Mouse (Mus musculus): Measurements from ENCODE around the gene Sec61b.

The Sec61b gene

GRCm38 (mm10) chr4:47480576-47480975, 6.1 kb downstream of the Sec61b start:
- DNase-seq (ENCODE audit: low spot score in 2 of 2): no peak

GRCm38 (mm10) chr4:47491243-47491642, 16.8 kb downstream of the Sec61b start:
- no peak for DNase-seq (ENCODE audit: low spot score in 2 of 2)

DNA sequence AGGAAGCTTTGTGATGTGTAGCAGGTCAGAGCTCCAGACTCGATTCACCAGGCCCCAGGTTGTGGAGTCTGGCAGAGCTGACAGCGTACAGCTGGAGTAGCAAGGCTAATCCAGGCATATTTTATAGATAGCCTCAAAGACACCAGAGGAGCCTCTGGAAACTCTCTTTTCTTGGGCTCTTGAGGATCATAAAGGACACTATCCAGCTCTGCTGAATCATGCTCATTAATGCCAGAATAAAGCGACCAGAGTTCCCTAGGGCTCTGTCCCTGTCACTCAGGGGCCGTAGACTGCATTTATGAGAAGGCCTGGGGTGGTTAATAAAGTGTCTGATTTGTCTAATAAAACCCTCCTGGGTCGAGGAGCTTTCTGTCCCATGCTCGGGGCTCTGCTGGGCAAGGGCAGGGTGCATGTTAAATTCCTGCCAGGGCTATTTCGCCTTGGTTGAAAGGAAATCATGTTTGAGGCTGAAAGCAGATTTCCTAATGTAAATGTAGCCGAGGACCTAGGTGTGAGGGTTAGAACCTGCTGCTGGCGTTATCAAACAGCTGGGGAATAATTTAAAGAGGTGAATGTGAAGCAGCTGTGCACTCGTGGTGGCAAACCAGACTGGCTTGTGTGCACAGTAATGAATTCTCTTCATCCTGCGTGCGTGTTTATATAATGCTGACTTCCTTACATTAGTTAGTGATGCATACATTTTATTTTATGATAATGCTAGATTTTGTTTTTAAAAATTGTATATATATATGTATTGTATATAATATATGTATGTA, 18.0 kb downstream of the Sec61b start:
- no peak for DNase-seq (ENCODE audit: low spot score in 2 of 2)

- no peak for DNase-seq (ENCODE audit: low spot score in 2 of 2)
Measured at GRCm38 (mm10) chr4:47493456-47493855, 19.0 kb downstream of the Sec61b start.

GRCm38 (mm10) chr4:47494137-47494536, 19.7 kb downstream of the Sec61b start:
- no peak for DNase-seq (ENCODE audit: low spot score in 2 of 2)

DNA sequence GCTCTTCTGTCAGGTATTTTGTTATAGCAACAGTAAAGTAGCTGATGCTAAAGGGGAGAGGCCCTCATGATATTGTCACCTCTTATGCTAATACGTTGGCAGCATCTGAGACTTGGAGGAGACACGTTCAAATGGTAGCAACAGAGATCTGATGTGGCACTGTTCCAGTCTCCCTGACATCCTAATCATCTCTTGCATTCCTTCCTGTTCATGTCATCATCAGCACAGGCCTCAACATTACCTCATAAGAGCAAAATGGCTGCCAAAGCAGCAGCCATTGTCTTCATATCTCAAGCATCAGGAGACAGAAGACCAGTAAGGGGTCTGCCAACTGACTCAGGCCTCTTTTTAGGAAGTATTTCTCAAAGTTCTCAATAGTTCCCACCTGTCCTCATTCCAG, 20.2 kb downstream of the Sec61b start:
- no peak for DNase-seq (ENCODE audit: low spot score in 2 of 2)

DNA sequence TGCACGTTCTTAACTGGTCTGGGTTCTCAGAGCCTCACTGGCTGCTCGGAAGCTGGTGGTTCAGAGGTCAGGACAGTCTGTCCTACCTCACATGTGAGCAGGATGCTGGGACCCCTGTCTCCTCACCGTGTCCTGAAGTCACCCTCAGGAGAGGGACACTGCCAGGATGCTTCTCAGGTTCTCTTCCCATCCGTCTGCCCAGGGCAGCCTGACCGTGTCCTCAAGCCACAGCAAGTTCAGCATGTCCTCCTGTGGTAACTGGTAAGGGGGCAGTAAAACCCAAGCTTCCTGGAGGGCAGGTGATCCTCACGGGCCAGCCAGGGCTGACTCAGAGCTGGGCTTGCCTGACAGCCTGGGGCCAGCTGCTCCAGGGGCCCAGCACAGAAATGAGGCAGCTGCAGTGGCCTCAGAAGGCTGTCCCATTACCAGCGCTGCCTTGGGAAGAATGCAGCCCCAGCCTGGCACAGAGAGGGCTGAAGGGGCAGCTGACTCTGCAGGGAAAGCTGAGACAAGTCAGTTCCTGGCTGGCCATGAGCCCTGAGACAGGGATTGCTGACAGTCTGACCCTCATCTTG, 23.4 kb downstream of the Sec61b start:
- no peak for DNase-seq (ENCODE audit: low spot score in 2 of 2)

GRCm38 (mm10) chr4:47499121-47499545, 24.7 kb downstream of the Sec61b start:
- no peak for DNase-seq (ENCODE audit: low spot score in 2 of 2)

DNA sequence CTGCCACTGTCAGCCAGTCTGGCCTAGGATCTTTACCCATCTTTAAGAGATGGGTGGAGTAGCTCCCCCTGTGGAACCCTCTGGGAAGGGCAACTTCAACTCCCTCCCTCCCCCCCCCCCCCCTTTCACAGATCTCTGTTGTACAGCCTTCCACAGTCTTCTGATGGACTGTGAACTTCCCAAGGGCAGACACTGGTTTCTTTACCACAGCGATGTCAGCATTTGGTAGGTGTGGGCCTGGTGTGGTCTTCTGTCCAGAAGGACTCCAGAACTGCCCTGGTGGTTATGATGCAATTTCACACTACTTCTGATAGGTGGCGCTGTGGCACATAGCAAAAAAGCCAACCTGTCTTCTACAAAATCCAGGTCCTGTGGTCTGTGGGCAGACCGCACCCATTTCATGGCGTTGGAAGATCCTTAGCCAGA, 28.1 kb downstream of the Sec61b start:
- DNase-seq (ENCODE audit: low spot score in 2 of 2): peak; percentile 45 to 53

- no peak for DNase-seq (ENCODE audit: low spot score in 2 of 2)
Measured at GRCm38 (mm10) chr4:47503045-47503444, 28.6 kb downstream of the Sec61b start.

DNA sequence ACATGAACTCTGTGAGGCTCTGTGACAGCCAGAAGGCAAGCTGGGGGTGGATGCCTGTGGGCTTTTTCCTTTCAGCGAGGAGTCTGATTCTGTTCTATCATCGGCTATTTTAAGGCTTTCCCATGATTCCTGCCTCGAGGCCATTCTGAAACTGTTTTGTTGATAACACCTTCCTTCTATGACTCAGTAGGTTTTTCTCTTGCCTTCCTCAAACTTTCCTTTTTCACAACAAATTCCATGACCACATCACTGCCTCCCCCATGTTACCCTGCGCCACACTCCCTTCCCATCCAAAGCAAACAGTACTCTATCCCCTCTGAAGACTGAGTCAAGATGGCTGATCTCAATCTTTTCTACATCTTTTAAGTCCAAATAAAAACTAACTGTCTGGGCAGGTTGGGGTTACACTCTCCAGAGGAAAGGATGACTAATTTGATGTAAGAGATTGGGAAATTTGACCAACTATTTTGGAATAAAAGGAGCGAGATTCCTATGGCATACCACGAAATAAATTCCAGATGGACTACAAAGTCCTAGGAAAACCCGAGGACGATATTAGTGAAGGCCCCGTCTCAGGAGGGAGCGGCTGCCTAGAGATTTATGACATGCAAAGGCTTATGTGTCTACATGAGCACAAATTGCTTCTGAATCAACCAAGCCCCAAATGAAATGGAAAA, 30.5 kb downstream of the Sec61b start:
- DNase-seq (ENCODE audit: low spot score in 2 of 2): peak in 1 of 2 experiments; percentile 38

DNA sequence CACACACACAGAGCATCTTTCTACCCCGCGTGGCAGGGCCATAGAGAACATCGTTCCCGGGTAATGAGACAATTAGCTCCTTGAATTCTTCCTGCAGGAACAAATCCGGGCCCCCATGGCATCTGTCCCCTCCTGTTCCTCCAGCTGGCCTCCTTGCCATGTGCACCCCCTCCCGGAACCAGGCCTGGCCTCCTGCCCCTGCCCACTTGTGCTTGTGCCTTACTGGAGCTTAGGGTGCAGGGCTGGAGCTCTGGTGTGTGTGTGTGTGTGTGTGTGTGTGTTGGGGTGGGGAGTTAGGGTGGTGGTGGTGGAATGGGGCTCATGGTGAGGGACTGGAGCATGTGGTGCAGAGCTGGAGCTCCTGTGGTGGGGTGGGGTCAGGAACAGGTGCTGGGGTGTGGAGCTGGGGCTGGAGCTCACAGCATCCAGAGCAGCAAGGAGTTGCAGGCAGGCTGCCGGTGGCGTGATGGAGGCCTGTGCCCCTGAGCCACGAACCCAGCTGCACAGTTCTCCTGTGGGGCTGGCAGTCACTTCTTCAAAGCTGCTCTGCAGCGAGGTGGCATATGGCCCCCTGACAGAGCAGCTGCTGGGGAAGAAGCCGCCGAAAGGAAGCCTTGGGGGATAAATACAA, 44.2 kb downstream of the Sec61b start:
- peak in 1 of 2 experiments; percentile 18 for DNase-seq (ENCODE audit: low spot score in 2 of 2)

GRCm38 (mm10) chr4:47520076-47520475, 45.6 kb downstream of the Sec61b start:
- DNase-seq (ENCODE audit: low spot score in 2 of 2): no peak

GRCm38 (mm10) chr4:47521884-47522605, 47.6 kb downstream of the Sec61b start:
- peak in 1 of 2 experiments; percentile 55 for DNase-seq (ENCODE audit: low spot score in 2 of 2)

GRCm38 (mm10) chr4:47529866-47530265, 55.4 kb downstream of the Sec61b start:
- no peak for DNase-seq (ENCODE audit: low spot score in 2 of 2)
